Mouse (Mus musculus): ENCODE measurements at regions not wholly inside any gene's neighbourhood (a gene's known extent, or its start where the extent isn't known, plus 50 kb on each side); places are given as distances from the start of the nearest gene placed in this dataset.

DNA sequence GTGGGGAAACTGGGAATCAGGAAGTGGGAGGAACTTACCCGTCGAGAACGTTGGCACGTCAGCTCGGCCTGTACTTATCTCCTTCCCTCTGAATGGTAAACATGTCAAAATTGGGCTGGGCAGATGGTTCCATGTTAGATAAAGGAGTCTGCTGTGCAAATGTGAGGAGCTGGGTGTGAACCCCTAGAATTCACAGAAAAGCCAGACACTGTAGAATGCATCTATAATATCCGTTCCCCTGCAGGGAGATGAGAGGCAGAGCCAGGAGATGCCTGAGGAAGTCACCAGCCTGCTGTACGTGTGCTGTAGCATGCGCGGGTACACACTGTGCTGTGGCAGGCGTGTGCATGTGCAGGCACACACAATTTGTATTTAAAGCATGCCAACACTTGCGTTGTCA, 381.0 kb downstream of the Matn1 start:
- no peak overlapping the region for H3K4me3 ChIP-seq (replicated peaks)
- no peak overlapping the region for H3K4me2 ChIP-seq
- H3K9ac ChIP-seq = no peak overlapping the region
- H3K9me3 ChIP-seq = no peaks in the 10 kb centered on the region
- H3K27me3 ChIP-seq = no peaks in the 10 kb centered on the region
- H3K4me1 ChIP-seq = no peaks in the 10 kb centered on the region
- H3K36me3 ChIP-seq (replicated peaks) = no peaks in the 10 kb centered on the region
- no peak overlapping the region for H3K27ac ChIP-seq
- no peak for ATAC-seq (ENCODE audit: low FRiP score)
- 91% methylated on average over 11 of the region's 11 CpGs for WGBS

DNA sequence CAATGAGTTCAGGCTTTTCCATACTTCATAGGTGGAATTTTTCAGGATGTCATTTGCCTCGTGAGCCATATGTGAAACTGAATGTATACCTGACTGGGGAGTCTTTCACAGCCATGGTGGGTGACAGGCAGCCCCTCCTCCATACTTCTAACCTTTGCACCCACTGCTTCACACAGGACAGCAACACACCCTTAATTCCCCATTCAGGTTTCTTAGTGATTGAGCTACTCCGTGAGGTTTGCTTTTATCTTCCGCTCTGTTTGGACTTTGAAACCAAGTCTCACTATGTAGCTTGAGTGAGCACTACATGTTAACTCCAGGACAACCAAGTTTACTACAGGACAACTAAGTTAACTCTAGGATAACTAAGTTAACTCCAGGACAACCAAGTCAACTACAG, 381.4 kb downstream of the Matn1 start:
- H3K27me3 ChIP-seq = no peaks in the 10 kb centered on the region
- no peak overlapping the region for H3K27ac ChIP-seq
- no peaks in the 10 kb centered on the region for H3K36me3 ChIP-seq (replicated peaks)
- no peak for ATAC-seq (ENCODE audit: low FRiP score)
- WGBS = 88% methylated on average over 3 of the region's 3 CpGs
- H3K9me3 ChIP-seq = no peaks in the 10 kb centered on the region
- no peak overlapping the region for H3K4me2 ChIP-seq
- H3K9ac ChIP-seq = no peak overlapping the region
- H3K4me1 ChIP-seq = no peaks in the 10 kb centered on the region
- H3K4me3 ChIP-seq (replicated peaks) = no peak overlapping the region

DNA sequence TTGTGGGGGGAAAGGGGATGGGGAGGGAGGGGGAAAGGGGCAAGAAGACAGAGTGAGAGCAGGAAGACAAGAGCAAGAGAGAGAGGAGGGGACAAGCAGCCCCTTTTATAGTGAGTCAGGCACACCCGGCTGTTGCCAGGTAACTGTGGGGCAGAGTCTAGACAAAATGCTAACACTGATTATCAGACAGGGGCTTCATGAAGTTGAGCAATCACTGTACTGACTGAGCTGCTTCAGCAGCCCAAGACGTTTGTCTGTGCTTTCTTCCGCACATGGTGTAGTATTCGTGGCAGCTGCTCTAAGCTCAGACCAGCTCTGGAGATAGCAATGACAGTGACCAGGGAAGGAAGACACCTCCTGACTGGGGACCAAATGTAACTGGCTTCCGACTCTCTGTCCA, 385.2 kb downstream of the Matn1 start:
- Histone ChIP-seq H3K27ac (no peak overlapping the region), H3K36me3 (replicated peaks) (no peaks in the 10 kb centered on the region), H3K27me3 (no peaks in the 10 kb centered on the region), H3K9ac (no peak overlapping the region), H3K4me1 (no peaks in the 10 kb centered on the region), H3K9me3 (no peaks in the 10 kb centered on the region), H3K4me2 (no peak overlapping the region), H3K4me3 (replicated peaks) (no peak overlapping the region)
- no peak for ATAC-seq (ENCODE audit: low FRiP score)
- 56% methylated on average over 5 of the region's 5 CpGs for WGBS

DNA sequence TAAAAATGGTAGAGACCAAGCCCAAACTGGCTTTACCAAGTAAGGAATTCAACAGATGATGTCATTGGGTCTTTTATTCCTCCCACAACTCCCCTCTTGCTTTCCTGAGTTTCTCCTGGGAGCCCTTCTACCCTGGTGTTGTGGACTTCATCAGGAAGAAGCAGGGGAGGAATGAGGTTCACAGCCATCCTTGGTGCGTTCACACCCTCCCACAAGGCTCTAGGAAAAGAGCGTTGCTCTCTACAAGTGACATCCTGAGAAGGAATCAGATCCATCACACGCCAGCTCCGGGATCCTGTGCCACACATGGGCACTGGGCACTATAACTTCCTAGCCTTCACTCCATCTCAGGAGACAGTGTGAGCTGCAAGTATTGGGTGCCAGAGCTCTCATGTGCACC, 387.5 kb downstream of the Matn1 start:
- 97% methylated on average over 4 of the region's 4 CpGs for WGBS
- no peak overlapping the region for H3K27ac ChIP-seq
- H3K36me3 ChIP-seq (replicated peaks) = no peaks in the 10 kb centered on the region
- H3K27me3 ChIP-seq = 0 out of 2 replicates have a peak, but pooled peaks cover 2% of the 10 kb centered on the region
- no peak overlapping the region for H3K4me2 ChIP-seq
- H3K9ac ChIP-seq = no peak overlapping the region
- no peak overlapping the region for H3K4me3 ChIP-seq (replicated peaks)
- no peaks in the 10 kb centered on the region for H3K4me1 ChIP-seq
- no peak for ATAC-seq (ENCODE audit: low FRiP score)
- H3K9me3 ChIP-seq = no peaks in the 10 kb centered on the region

DNA sequence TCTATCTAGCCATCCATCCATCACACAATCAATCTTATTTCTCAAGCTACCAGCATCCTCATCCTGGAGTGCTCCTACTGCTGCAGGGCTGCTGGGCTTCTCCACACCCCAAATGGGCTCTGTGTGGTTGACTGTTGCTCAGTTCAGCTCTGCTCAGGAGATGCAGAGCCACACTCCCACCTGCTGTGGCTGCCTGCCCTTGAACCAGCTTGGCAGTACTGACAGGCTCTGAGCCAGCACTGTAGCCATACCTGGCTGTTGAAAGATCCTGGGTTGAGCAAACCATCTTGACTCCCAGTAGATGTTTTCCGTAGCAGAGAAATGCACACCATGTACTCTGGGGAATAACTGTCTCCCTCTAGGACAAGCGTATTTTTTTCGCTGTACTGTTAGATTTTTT, 392.6 kb downstream of the Matn1 start:
- Histone ChIP-seq H3K4me1 (peaks cover 13% of the 10 kb centered on the region), H3K9ac (no peak overlapping the region), H3K27me3 (peaks cover 2% of the 10 kb centered on the region; the same call in 1 of the 2 replicates), H3K36me3 (replicated peaks) (no peaks in the 10 kb centered on the region), H3K4me2 (no peak overlapping the region), H3K9me3 (no peaks in the 10 kb centered on the region), H3K27ac (no peak overlapping the region), H3K4me3 (replicated peaks) (no peak overlapping the region)
- no peak for ATAC-seq (ENCODE audit: low FRiP score)
- WGBS = 93% methylated on average over 3 of the region's 3 CpGs

DNA sequence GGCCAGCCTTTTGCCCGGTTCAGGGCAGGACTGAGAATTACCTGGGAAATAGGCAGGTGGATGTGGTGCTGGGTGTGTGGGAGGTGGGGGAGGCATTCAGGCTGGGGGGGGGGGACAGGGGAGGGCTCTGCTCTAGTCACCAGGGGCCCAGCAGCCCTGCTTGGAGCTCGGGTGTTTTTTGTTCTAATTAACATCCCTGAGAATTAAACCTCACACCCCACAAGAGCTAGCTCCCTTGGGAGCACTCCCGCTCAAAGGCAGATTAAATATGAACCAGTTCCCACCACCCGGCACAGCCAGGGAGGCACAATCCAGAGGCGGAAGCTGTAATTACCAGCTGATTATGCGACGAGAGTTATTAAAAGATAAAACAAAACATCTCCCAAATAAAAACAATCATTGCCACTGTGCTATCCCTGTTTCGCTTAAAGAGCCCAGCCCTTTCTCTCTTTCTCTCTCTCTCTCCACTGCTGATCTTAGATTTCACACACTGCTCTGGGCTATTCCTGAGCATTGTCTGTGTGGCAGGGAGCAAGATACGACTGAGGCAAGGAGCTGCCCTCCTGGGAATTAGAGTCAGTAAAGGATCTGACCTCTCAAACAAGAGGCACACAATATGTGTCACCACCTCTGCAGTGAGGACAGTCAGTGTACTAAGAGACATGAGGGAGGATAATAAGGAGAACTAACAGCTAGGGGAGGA, 397.0 kb downstream of the Matn1 start:
- peak overlapping the region; percentile 29; the same call in 1 of the 2 replicates for H3K9ac ChIP-seq

DNA sequence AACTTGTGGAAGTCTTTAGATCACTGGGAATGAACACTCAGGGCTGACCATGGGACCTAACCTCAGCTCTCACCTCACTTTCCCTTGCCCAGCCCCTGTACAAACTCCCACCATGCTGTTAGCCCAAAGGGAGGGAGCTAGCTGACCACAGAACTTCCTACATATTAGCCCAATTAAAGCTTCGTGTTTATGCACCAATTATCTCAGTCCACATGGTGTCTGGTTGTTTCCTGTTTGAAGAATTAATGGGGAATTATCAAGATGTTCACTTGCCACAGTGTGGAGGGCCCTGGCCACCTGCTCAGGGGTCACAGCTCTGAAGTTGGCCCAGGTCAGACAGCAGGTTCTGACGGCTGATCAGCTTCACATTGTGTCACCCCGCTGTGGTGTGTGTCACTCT, 402.5 kb downstream of the Matn1 start:
- no peak overlapping the region for H3K4me2 ChIP-seq
- H3K27me3 ChIP-seq = no peaks in the 10 kb centered on the region
- no peaks in the 10 kb centered on the region for H3K36me3 ChIP-seq (replicated peaks)
- no peak for ATAC-seq (ENCODE audit: low FRiP score)
- peaks cover 13% of the 10 kb centered on the region for H3K4me1 ChIP-seq
- H3K27ac ChIP-seq = no peak overlapping the region
- no peaks in the 10 kb centered on the region for H3K9me3 ChIP-seq
- WGBS = 60% methylated on average over 3 of the region's 3 CpGs
- no peak overlapping the region for H3K4me3 ChIP-seq (replicated peaks)
- no peak overlapping the region for H3K9ac ChIP-seq

More for the DNA sequence above, 397.0 kb downstream of the Matn1 start:
- ATAC-seq (ENCODE audit: low FRiP score) = peak; percentile 30; the same call in 1 of the 2 replicates
- Histone ChIP-seq H3K27me3 (peaks cover 1% of the 10 kb centered on the region; the same call in 1 of the 2 replicates), H3K4me3 (replicated peaks) (no peak overlapping the region), H3K9me3 (no peaks in the 10 kb centered on the region), H3K36me3 (replicated peaks) (no peaks in the 10 kb centered on the region), H3K27ac (peak overlapping the region; percentile 36; the same call in 1 of the 2 replicates), H3K4me1 (peaks cover 13% of the 10 kb centered on the region), H3K4me2 (no peak overlapping the region)
- 23% methylated on average over 9 of the region's 9 CpGs for WGBS

DNA sequence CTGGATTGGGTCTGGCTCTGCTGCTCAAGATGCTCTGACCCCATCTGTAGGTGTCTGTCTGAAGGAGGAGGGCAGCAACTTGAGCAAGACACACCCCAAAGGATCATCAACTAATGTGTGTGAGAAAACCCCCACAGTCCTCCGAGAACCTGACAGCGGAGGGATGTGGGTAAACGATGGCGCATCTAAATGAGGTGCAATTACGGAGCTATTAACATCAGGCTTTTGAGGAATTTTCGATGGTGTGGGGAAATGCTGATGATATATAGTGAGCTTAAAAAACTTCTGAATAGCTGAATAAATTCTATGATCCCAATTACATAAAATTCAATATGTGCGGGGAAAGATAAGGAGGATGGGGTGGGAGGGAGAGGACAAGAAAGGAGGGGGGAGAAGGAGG, 406.1 kb downstream of the Matn1 start:
- no peak overlapping the region for H3K4me3 ChIP-seq (replicated peaks)
- no peaks in the 10 kb centered on the region for H3K27me3 ChIP-seq
- 48% methylated on average over 7 of the region's 7 CpGs for WGBS
- ATAC-seq (ENCODE audit: low FRiP score) = no peak
- H3K4me2 ChIP-seq = no peak overlapping the region
- no peaks in the 10 kb centered on the region for H3K9me3 ChIP-seq
- no peak overlapping the region for H3K9ac ChIP-seq
- peaks cover 13% of the 10 kb centered on the region for H3K4me1 ChIP-seq
- no peaks in the 10 kb centered on the region for H3K36me3 ChIP-seq (replicated peaks)
- H3K27ac ChIP-seq = peak overlapping the region; percentile 39; the same call in 1 of the 2 replicates

DNA sequence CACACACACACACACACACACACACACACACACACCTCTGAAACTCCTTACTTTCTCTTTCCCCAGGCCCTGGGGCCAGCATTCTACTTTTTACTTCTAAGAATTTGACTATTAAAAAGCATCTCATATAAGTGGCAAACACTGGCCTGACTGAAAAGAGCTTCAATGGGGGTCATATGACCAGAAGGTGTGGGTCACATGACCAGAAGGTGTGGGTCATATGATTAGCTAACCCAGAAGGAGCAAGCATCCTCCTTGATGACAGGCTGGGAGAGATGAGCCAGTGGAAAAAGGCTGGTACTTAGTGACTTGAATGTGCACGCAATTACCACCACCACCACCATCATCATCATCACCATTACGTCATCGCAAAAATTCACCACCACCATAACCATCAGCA, 410.7 kb downstream of the Matn1 start:
- no peaks in the 10 kb centered on the region for H3K9me3 ChIP-seq
- H3K4me2 ChIP-seq = no peak overlapping the region
- no peak overlapping the region for H3K9ac ChIP-seq
- no peak overlapping the region for H3K4me3 ChIP-seq (replicated peaks)
- H3K27ac ChIP-seq = no peak overlapping the region
- no peak for ATAC-seq (ENCODE audit: low FRiP score)
- H3K36me3 ChIP-seq (replicated peaks) = no peaks in the 10 kb centered on the region
- no peaks in the 10 kb centered on the region for H3K27me3 ChIP-seq
- 91% methylated on average over 3 of the region's 3 CpGs for WGBS
- peaks cover 13% of the 10 kb centered on the region for H3K4me1 ChIP-seq

DNA sequence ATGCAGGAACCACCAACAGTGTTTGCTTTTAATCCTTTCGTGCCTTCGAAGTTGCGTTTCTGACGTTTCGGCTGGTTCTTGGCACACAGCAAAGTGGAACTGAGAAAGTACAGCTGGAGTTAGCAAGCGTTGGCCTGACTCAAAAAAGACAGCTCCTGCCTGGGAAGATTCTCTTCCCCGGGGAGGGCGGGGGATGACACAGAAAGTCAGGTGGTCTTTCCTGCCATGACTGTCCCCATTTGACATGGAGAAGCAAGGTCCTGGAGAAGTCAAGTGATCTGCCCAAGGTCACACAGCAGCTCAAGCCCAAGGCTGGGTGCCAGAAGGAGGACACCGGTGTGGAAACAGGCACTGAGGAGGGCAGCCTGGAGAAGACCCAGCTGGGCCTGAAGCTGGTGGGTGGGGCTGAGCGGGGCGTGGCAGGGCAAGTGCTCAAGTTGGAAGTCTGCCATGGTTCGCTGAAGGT, 411.4 kb downstream of the Matn1 start:
- WGBS = 94% methylated on average over 12 of the region's 12 CpGs
- Histone ChIP-seq H3K4me2 (no peak overlapping the region), H3K36me3 (replicated peaks) (no peaks in the 10 kb centered on the region), H3K4me1 (peaks cover 10% of the 10 kb centered on the region), H3K9me3 (no peaks in the 10 kb centered on the region), H3K27me3 (no peaks in the 10 kb centered on the region), H3K4me3 (replicated peaks) (no peak overlapping the region), H3K27ac (no peak overlapping the region), H3K9ac (no peak overlapping the region)
- no peak for ATAC-seq (ENCODE audit: low FRiP score)

DNA sequence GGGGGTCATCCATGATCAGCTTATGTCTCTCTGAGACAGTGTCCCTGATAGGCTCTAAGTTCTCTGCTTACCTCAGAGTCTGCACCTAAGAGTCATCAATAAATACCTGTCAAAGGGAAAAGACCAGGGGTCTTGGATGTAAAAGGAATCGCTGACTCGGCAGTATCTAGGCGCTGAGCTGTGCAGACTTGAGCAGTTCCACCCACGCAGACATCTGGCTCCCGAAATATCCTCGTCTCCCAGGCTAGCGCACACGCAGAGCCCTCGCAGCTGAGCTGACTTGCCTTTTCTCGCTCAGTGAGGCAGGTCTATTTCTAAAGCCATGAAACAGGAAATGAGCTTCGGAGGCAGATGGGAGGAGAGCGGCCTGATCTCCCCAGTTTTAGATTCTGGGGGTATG, 412.1 kb downstream of the Matn1 start:
- Histone ChIP-seq H3K27ac (no peak overlapping the region), H3K27me3 (no peaks in the 10 kb centered on the region), H3K4me3 (replicated peaks) (no peak overlapping the region), H3K9me3 (no peaks in the 10 kb centered on the region), H3K4me1 (peaks cover 4% of the 10 kb centered on the region), H3K9ac (no peak overlapping the region), H3K36me3 (replicated peaks) (no peaks in the 10 kb centered on the region), H3K4me2 (no peak overlapping the region)
- no peak for ATAC-seq (ENCODE audit: low FRiP score)
- WGBS = 89% methylated on average over 12 of the region's 12 CpGs

DNA sequence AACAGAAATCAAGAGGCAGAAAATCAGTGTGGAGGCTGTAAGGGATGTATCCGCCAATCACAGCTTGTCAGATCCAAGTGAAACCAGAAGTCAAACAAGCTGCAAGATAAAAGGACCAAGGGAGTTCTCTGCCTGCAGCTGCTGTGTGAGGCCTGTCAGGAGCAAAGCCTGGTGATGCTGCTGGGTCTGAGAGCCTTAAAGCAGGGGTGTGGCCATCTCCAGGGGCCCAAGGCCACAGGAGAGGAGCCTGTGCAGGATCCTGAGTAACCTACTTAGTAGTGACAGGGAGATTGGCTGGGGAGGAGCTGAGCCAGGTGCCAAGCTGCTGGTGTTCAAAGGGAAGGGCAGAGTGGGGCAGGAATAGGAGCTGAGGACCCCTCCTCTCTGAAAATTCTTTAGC, 418.8 kb downstream of the Matn1 start:
- Histone ChIP-seq H3K4me3 (replicated peaks) (no peak overlapping the region), H3K27me3 (no peaks in the 10 kb centered on the region), H3K9ac (no peak overlapping the region), H3K36me3 (replicated peaks) (no peaks in the 10 kb centered on the region), H3K4me1 (0 out of 2 replicates have a peak, but pooled peaks cover 3% of the 10 kb centered on the region), H3K27ac (no peak overlapping the region), H3K4me2 (no peak overlapping the region), H3K9me3 (no peaks in the 10 kb centered on the region)
- no peak for ATAC-seq (ENCODE audit: low FRiP score)
- WGBS = 88% methylated on average over 1 of the region's 1 CpGs

DNA sequence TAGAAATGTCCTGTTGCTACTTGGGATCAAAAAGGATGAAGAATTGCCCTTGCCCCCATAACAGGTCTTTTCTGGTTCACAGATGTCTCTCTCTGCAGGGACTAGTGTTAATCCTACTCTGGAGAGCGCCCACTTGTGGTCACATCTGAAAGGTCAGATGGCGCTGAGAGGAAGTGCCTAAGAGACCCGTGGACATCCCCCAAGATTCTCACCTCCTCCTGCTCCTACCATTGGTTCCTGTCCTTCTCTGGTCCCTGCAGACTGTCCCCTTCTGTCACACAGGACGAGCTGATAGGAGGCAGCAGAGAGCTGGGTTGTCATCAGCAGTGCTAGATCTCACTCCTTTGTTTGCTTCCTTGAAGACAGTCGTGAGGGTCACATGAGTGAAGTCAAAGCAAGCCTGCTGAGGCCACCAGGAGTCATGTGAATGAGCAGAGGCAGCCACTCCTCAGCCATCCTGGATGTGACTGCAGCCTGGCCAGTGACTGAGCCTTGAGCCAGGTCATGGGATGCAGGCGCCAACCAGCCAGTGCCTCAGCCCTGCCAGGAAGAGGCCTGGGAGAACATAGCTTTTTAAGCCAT, 420.6 kb downstream of the Matn1 start:
- H3K27ac ChIP-seq = no peak overlapping the region
- no peak overlapping the region for H3K4me2 ChIP-seq
- H3K36me3 ChIP-seq (replicated peaks) = no peaks in the 10 kb centered on the region
- H3K27me3 ChIP-seq = no peaks in the 10 kb centered on the region
- H3K9ac ChIP-seq = no peak overlapping the region
- ATAC-seq (ENCODE audit: low FRiP score) = no peak
- WGBS = 27% methylated on average over 6 of the region's 6 CpGs
- H3K4me3 ChIP-seq (replicated peaks) = no peak overlapping the region
- no peaks in the 10 kb centered on the region for H3K9me3 ChIP-seq
- 0 out of 2 replicates have a peak, but pooled peaks cover 3% of the 10 kb centered on the region for H3K4me1 ChIP-seq
